Mouse (Mus musculus): ENCODE data around the gene Pskh1.

Pskh1 gene

GRCm38 (mm10) chr8:105961101-105961500, 60.9 kb downstream of the Pskh1 start:
- no peak for DNase-seq

- DNase-seq, result no peak
Observed at GRCm38 (mm10) chr8:105961536-105961935, 61.3 kb downstream of the Pskh1 start.

- DNase-seq, result no peak
Observed at GRCm38 (mm10) chr8:105964506-105965265, 64.4 kb downstream of the Pskh1 start.

GRCm38 (mm10) chr8:105965266-105965904, 65.1 kb downstream of the Pskh1 start:
- DNase-seq, result peak; percentile 41 to 56

GRCm38 (mm10) chr8:105965905-105966341, 65.7 kb downstream of the Pskh1 start, which contains the start of gene Slc12a4:
Slc12a4 (minus strand) TSS chr8:105966097.
- peak; percentile 58 to 77 for DNase-seq

GRCm38 (mm10) chr8:105966692-105967311, 66.6 kb downstream of the Pskh1 start:
- DNase-seq, result peak; percentile 29 to 37

GRCm38 (mm10) chr8:105969367-105969766, 69.1 kb downstream of the Pskh1 start:
- no peak for DNase-seq

GRCm38 (mm10) chr8:105971019-105971720, 70.9 kb downstream of the Pskh1 start:
- DNase-seq, result no peak

GRCm38 (mm10) chr8:105975363-105975762, 75.1 kb downstream of the Pskh1 start:
- DNase-seq, result no peak

- DNase-seq, result no peak
Observed at GRCm38 (mm10) chr8:105979325-105979724, 79.1 kb downstream of the Pskh1 start, which contains the start of gene Dpep3. Dpep3 (minus strand) TSS chr8:105979429.

- DNase-seq, result no peak
Observed at GRCm38 (mm10) chr8:105981146-105981545, 80.9 kb downstream of the Pskh1 start.
